ENCODE assay signal across 22 mouse cellular contexts in genomic region chr5:21712127-21712715, GRCm38 (mm10). TPM values are rescaled to one million over a fixed set of nuclear protein-coding genes. Genes with fewer than 3 reads are reported as not detected.
A peak's percentile ranks its signal among the peaks of the same experiment; 100 is the strongest.
DNase-seq lines count a peak whose midpoint lies in the region; ATAC-seq lines count a peak whose summit lies in the region.
"Had no signal": no experiment of that assay in that cellular context is flagged by ENCODE, and none has a peak within 500 bp of the region (broad histone marks: within the 10 kb centered on the region; RNA-seq: fewer than 3 reads in every experiment).

No protein-coding gene starts in this region.

- H3K27me3 ChIP-seq in forebrain, embryonic 12.5 days, result no peaks in the 10 kb centered on the region
- no peaks in the 10 kb centered on the region for H3K27me3 ChIP-seq in forebrain, embryonic 16.5 days (replicated peaks; ENCODE audit: control insufficient read depth, insufficient read depth, low read length)
- H3K27me3 ChIP-seq: forebrain, embryonic 15.5 days; hindbrain, embryonic 15.5 days had no signal

- H3K9ac ChIP-seq in forebrain, embryonic 12.5 days, result 0 out of 2 replicates have a peak overlapping the region, but pooled peaks have one; percentile 5
- H3K9ac ChIP-seq in forebrain, embryonic 16.5 days (replicated peaks; ENCODE audit: low read depth, low read length), result no peak overlapping the region
- H3K9ac ChIP-seq: forebrain, embryonic 15.5 days; hindbrain, embryonic 15.5 days; lung, embryonic 14.5 days had no signal

- H3K27ac ChIP-seq in forebrain, embryonic 12.5 days, result no peak overlapping the region
- H3K27ac ChIP-seq in forebrain, embryonic 16.5 days (ENCODE audit: low read length), result no peak overlapping the region
- H3K27ac ChIP-seq: forebrain, embryonic 15.5 days; heart, embryonic 10.5 days; hindbrain, embryonic 15.5 days had no signal

- peak; percentile 34 to 55 for DNase-seq in kidney, postnatal 4 days
- DNase-seq in kidney, postnatal 25 days, result no peak
- DNase-seq in NIH3T3 (ENCODE audit: low read depth), result peak; percentile 34
- DNase-seq in frontal cortex, postnatal 10 days (ENCODE audit: low spot score in 2 of 2), result no peak
- no peak for DNase-seq in layer of hippocampus, postnatal 25 days (ENCODE audit: extremely low spot score in 1 of 2, low spot score in 1 of 2)
- DNase-seq: cerebellum, adult 18-20 months; embryo, embryonic 11 days; gastrocnemius, postnatal 10 days; heart, postnatal 14 days; kidney, adult 11 months; layer of hippocampus, postnatal 36 days; left cerebral cortex, postnatal 4 days; lung, embryonic 14.5 days; thymus, postnatal 25 days had no signal

- no peaks in the 10 kb centered on the region for H3K36me3 ChIP-seq in forebrain, embryonic 12.5 days (replicated peaks)
- no peaks in the 10 kb centered on the region for H3K36me3 ChIP-seq in forebrain, embryonic 16.5 days (ENCODE audit: control insufficient read depth, insufficient read depth)
- H3K36me3 ChIP-seq: forebrain, embryonic 15.5 days; G1E; heart, embryonic 10.5 days; hindbrain, embryonic 15.5 days had no signal

- no peak overlapping the region for H3K4me2 ChIP-seq in forebrain, embryonic 12.5 days
- H3K4me2 ChIP-seq in forebrain, embryonic 16.5 days (ENCODE audit: low read length), result no peak overlapping the region
- H3K4me2 ChIP-seq: forebrain, embryonic 15.5 days; hindbrain, embryonic 15.5 days; liver, embryonic 11.5 days; lung, embryonic 14.5 days had no signal

- no peak for ATAC-seq in forebrain, embryonic 12.5 days (ENCODE audit: low FRiP score)
- ATAC-seq in forebrain, embryonic 16.5 days, result no peak
- 0 out of 2 replicates have a peak, but pooled peaks have one; percentile 18 for ATAC-seq in megakaryocyte-erythroid progenitor cell, adult 5-6 weeks (replicated peaks; ENCODE audit: low FRiP score, low TSS enrichment, poor library complexity, severe bottlenecking)
- ATAC-seq: forebrain, embryonic 15.5 days had no signal

- no peaks in the 10 kb centered on the region; the same call in 1 of the 2 replicates for H3K9me3 ChIP-seq in forebrain, embryonic 12.5 days
- H3K9me3 ChIP-seq in forebrain, embryonic 16.5 days (ENCODE audit: control insufficient read depth, low read length), result no peaks in the 10 kb centered on the region
- H3K9me3 ChIP-seq: forebrain, embryonic 15.5 days; G1E; heart, embryonic 10.5 days; hindbrain, embryonic 15.5 days had no signal

- no peaks in the 10 kb centered on the region for H3K4me1 ChIP-seq in forebrain, embryonic 12.5 days
- no peaks in the 10 kb centered on the region; the same call in 1 of the 2 replicates for H3K4me1 ChIP-seq in forebrain, embryonic 16.5 days (replicated peaks; ENCODE audit: control insufficient read depth, insufficient read depth, low read length)
- H3K4me1 ChIP-seq: forebrain, embryonic 15.5 days; heart, embryonic 10.5 days; hindbrain, embryonic 15.5 days had no signal

- no peak overlapping the region for H3K4me3 ChIP-seq in forebrain, embryonic 12.5 days (replicated peaks)
- H3K4me3 ChIP-seq in forebrain, embryonic 16.5 days (replicated peaks; ENCODE audit: low read length), result no peak overlapping the region
- H3K4me3 ChIP-seq: forebrain, embryonic 15.5 days; heart, embryonic 10.5 days; hindbrain, embryonic 15.5 days had no signal

- 76% methylated on average over 13 of the region's 13 CpGs for WGBS in forebrain, embryonic 12.5 days
- WGBS in forebrain, embryonic 16.5 days, result 71% methylated on average over 13 of the region's 13 CpGs

RNA-seq across cellular contexts. Expression of gene Napepld, which starts 11.0 kb away (rescaled TPM):
- 12.6 and 13.5 TPM in 2 replicates for polyA plus RNA-seq in forebrain, embryonic 12.5 days (2016; fragmentation: Nextera tagmentation; extraction: Ambion mirVana)
- polyA plus RNA-seq in forebrain, embryonic 16.5 days (2015; fragmentation: Nextera tagmentation; extraction: Ambion mirVana), result 3.5 and 3.6 TPM in 2 replicates
- total RNA-seq in megakaryocyte-erythroid progenitor cell, adult 5-6 weeks (2014; fragmentation: Nextera tagmentation), result 2.3 and 3.7 TPM in 2 replicates
- 1.4 and 3.0 TPM in 2 replicates for total RNA-seq in megakaryocyte-erythroid progenitor cell, adult 5-6 weeks (2017)
- 10 to 100 TPM; 21.2 to 24.5 TPM for total RNA-seq in layer of hippocampus, postnatal 25 days (2021)

RNA-seq across cellular contexts. Expression of gene Pmpcb, which starts 24.7 kb away (rescaled TPM):
- polyA plus RNA-seq in forebrain, embryonic 12.5 days (2016; fragmentation: Nextera tagmentation; extraction: Ambion mirVana), result 88.5 and 94.9 TPM in 2 replicates
- polyA plus RNA-seq in forebrain, embryonic 16.5 days (2015; fragmentation: Nextera tagmentation; extraction: Ambion mirVana), result 86.4 and 91.5 TPM in 2 replicates
- 106 and 173 TPM in 2 replicates for total RNA-seq in megakaryocyte-erythroid progenitor cell, adult 5-6 weeks (2014; fragmentation: Nextera tagmentation)
- 115 and 144 TPM in 2 replicates for total RNA-seq in megakaryocyte-erythroid progenitor cell, adult 5-6 weeks (2017)
- 10 to 100 TPM; 70.7 to 75.8 TPM for total RNA-seq in layer of hippocampus, postnatal 25 days (2021)

Comparison
In these comparisons a context has a peak if more than half of its experiments do, and no peak if none do; other contexts are left out.
1. DNase-seq: peak in kidney, postnatal 4 days (2 of 2) and NIH3T3 (single experiment); none in kidney, postnatal 25 days (0 of 2), frontal cortex, postnatal 10 days (0 of 2) and layer of hippocampus, postnatal 25 days (0 of 2).
2. RNA of gene Napepld, which starts 11.0 kb away (total RNA-seq): 21.2 to 24.5 TPM in layer of hippocampus, postnatal 25 days; 1.4 to 3.7 TPM in megakaryocyte-erythroid progenitor cell, adult 5-6 weeks; every median in the first group is over 4 times any median in the second.